Mouse (Mus musculus) kidney, adult 2 months (tissue): ENCODE measurements around the gene Rfwd3. TPM values are rescaled to one million over a fixed set of nuclear protein-coding genes. Genes with fewer than 3 reads are reported as not detected.

Source experiments
- DNase-seq: peaks from one replicate; pipeline ENCODE4 v3.0.0; 2021
- H3K27ac ChIP-seq: fragments of 200-500 bp; 2 replicates; pipeline ENCODE4 v1.5.1; 2012; ENCODE audit warnings: low read depth, low read length, control low read depth, inconsistent platforms; ENCODE audit not compliant: insufficient read depth
- H3K27me3 ChIP-seq: fragments of 200-500 bp; replicated peaks from 2 replicates; pipeline ENCODE4 v1.6.1; 2012; ENCODE audit warnings: mild to moderate bottlenecking, moderate library complexity, low read length, inconsistent platforms; ENCODE audit not compliant: control insufficient read depth, insufficient read depth
- H3K36me3 ChIP-seq: fragments of 200-500 bp; 2 replicates; pipeline ENCODE4 v1.6.1; 2012; ENCODE audit warnings: mild to moderate bottlenecking, moderate library complexity, low read length, inconsistent platforms; ENCODE audit not compliant: control insufficient read depth, insufficient read depth
- H3K4me1 ChIP-seq: fragments of 200-500 bp; 2 replicates; pipeline ENCODE4 v1.6.1; 2011; ENCODE audit warnings: low read length; ENCODE audit not compliant: control insufficient read depth, insufficient read depth
- H3K4me3 ChIP-seq: fragments of 200-500 bp; 2 replicates; pipeline ENCODE4 v1.5.1; 2011; ENCODE audit warnings: mild to moderate bottlenecking, low read depth, low read length, control low read depth; ENCODE audit not compliant: insufficient read depth
- CTCF ChIP-seq: fragments of 200-500 bp; conservative IDR thresholded peaks from 2 replicates; pipeline ENCODE4 v1.5.1; 2011; ENCODE audit warnings: low read depth, mild to moderate bottlenecking, control low read depth, low read length, moderate library complexity, mixed read lengths; ENCODE audit not compliant: insufficient read depth, insufficient read length
- POLR2A ChIP-seq: fragments of 200-500 bp; IDR thresholded peaks from one replicate; pipeline ENCODE4 v1.6.1; 2011; ENCODE audit warnings: low read depth, low read length, control low read depth
- WGBS: fragments of 180-500 bp; shearing (Covaris S2); methylation state at CpG from one replicate; pipeline ENCODE4 v1.1.7; 2018; 5-methylcytosine and 5-hydroxymethylcytosine counted together
- polyA plus RNA-seq: library from polyadenylated mRNA; depleted of rRNA; stranded (reverse); fragments of >200 nt; gene quantifications from 2 replicates; pipeline ENCODE4 v1.2.3, GENCODE M21; 2012

The Rfwd3 gene
- polyA plus RNA-seq, 1 experiment = 11.6 TPM

GRCm38 (mm10) chr8:111300597-111301546, 850 bp upstream of the Rfwd3 start:
- DNase-seq = no peak
- no peak for TF ChIP-seq POLR2A
- TF ChIP-seq CTCF = peak; percentile 28; the same call in 1 of the 2 replicates
- no peaks in the 10 kb centered on the region for H3K27me3 ChIP-seq
- no peak overlapping the region for H3K27ac ChIP-seq
- H3K4me3 ChIP-seq = no peak overlapping the region
- H3K36me3 ChIP-seq = no peaks in the 10 kb centered on the region; the same call in 1 of the 2 replicates
- no peaks in the 10 kb centered on the region for H3K4me1 ChIP-seq
- WGBS = 66% methylated on average over 11 of the region's 11 CpGs

DNA sequence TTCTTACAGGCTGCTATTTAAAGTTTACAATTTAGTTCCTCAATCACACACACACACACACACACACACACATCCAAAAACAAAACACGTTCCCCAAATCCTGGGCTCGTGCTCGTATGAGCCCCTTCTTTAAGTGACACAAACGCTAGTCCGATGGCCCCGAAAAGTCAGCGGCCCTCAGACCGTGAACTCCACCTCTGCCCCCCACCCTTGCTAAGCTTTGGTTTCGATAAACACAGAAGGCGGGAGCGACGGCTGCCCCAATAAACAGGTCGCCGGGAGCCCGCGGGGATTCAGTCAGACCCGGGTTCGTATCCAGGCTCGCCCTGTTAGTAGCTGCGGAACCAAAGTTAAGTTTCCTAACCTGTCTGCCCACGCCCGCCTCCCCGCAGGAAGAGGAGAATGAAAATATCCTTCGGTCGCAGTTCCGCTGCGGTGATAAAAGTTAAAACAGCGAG, 630 bp downstream of the Rfwd3 start:
- H3K4me1 ChIP-seq = 0 out of 2 replicates have a peak, but pooled peaks cover 3% of the 10 kb centered on the region
- no peaks in the 10 kb centered on the region for H3K27me3 ChIP-seq
- no peaks in the 10 kb centered on the region; the same call in 1 of the 2 replicates for H3K36me3 ChIP-seq
- peak overlapping the region; percentile 81 for H3K4me3 ChIP-seq
- peak; percentile 54 for DNase-seq
- WGBS = under 1% methylated on average over 28 of the region's 28 CpGs
- H3K27ac ChIP-seq = peak overlapping the region; percentile 65; the same call in 1 of the 2 replicates
- TF ChIP-seq CTCF (no peak), POLR2A (no peak)

GRCm38 (mm10) chr8:111298011-111298410, 2.0 kb downstream of the Rfwd3 start:
- WGBS = 78% methylated on average over 1 of the region's 1 CpGs
- TF ChIP-seq POLR2A (no peak), CTCF (no peak)
- Histone ChIP-seq H3K4me1 (0 out of 2 replicates have a peak, but pooled peaks cover 3% of the 10 kb centered on the region), H3K27me3 (no peaks in the 10 kb centered on the region), H3K36me3 (peaks cover 5% of the 10 kb centered on the region; the same call in 1 of the 2 replicates), H3K4me3 (no peak overlapping the region), H3K27ac (no peak overlapping the region)
- DNase-seq = no peak

GRCm38 (mm10) chr8:111291733-111292132, 8.3 kb downstream of the Rfwd3 start:
- peak; percentile 76 for DNase-seq
- 33% methylated on average over 7 of the region's 7 CpGs for WGBS
- TF ChIP-seq CTCF (no peak), POLR2A (no peak)

GRCm38 (mm10) chr8:111290586-111290985, 9.4 kb downstream of the Rfwd3 start:
- no peak overlapping the region for H3K4me3 ChIP-seq
- H3K4me1 ChIP-seq = 0 out of 2 replicates have a peak, but pooled peaks cover 3% of the 10 kb centered on the region
- WGBS = 97% methylated on average over 7 of the region's 7 CpGs
- H3K27me3 ChIP-seq = no peaks in the 10 kb centered on the region
- no peak overlapping the region for H3K27ac ChIP-seq
- no peak for DNase-seq
- no peak for TF ChIP-seq POLR2A
- TF ChIP-seq CTCF = no peak
- peaks cover 10% of the 10 kb centered on the region; the same call in 1 of the 2 replicates for H3K36me3 ChIP-seq

More at GRCm38 (mm10) chr8:111291733-111292132, 8.3 kb downstream of the Rfwd3 start:
- Histone ChIP-seq H3K4me1 (0 out of 2 replicates have a peak, but pooled peaks cover 3% of the 10 kb centered on the region), H3K4me3 (no peak overlapping the region), H3K36me3 (peaks cover 10% of the 10 kb centered on the region; the same call in 1 of the 2 replicates), H3K27ac (peak overlapping the region; percentile 84; the same call in 1 of the 2 replicates), H3K27me3 (no peaks in the 10 kb centered on the region)

- 75% methylated on average over 4 of the region's 4 CpGs for WGBS
- no peak for DNase-seq
- TF ChIP-seq CTCF = no peak
- no peak for TF ChIP-seq POLR2A
- H3K36me3 ChIP-seq = peaks cover 8% of the 10 kb centered on the region
- H3K27me3 ChIP-seq = no peaks in the 10 kb centered on the region
- no peak overlapping the region for H3K4me3 ChIP-seq
- no peak overlapping the region for H3K27ac ChIP-seq
- H3K4me1 ChIP-seq = no peaks in the 10 kb centered on the region
Observed at GRCm38 (mm10) chr8:111285603-111286002, 14.4 kb downstream of the Rfwd3 start.

DNA sequence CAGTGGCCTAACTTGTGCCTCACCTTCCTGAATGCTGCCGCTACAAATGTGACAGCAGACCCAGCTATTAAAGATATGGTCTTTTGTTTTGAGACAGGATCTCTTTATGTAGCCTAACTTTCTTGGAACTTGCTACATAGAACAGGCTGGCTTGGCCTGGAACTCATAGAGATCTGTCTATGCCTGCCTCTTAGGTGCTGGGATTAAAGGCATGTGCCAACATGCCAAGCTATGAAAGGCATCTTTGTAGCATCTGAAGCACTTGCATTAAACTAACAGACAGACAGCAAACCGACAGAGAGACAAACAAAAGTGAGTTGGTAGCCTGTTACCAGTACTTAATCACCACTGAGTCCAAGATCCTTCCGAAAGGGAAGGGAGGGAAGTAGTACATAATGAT, 17.9 kb downstream of the Rfwd3 start:
- Histone ChIP-seq H3K27ac (no peak overlapping the region), H3K27me3 (no peaks in the 10 kb centered on the region), H3K4me1 (no peaks in the 10 kb centered on the region), H3K4me3 (no peak overlapping the region), H3K36me3 (peaks cover 3% of the 10 kb centered on the region)
- WGBS = 97% methylated on average over 3 of the region's 3 CpGs
- no peak for DNase-seq
- TF ChIP-seq CTCF (no peak), POLR2A (no peak)
